Mouse (Mus musculus) MEL (cell line): ENCODE measurements around the gene Iah1.

ENCODE experiments used
- BHLHE40 ChIP-seq: IDR thresholded peaks from 2 replicates; pipeline ENCODE4 v1.6.1; 2012; ENCODE audit warnings: low read depth, mild to moderate bottlenecking, inconsistent platforms, low read length, improper control_type of control experiment, borderline replicate concordance
- CHD2 ChIP-seq: IDR thresholded peaks from 2 replicates; pipeline ENCODE4 v1.6.1; 2011; ENCODE audit warnings: low read length, improper control_type of control experiment
- CTCF ChIP-seq, 3 experiments: IDR thresholded peaks in 2 of 3; conservative IDR thresholded peaks in 1 of 3; 2 replicates each; pipeline ENCODE4 v1.5.1; 2011 to 2012; ENCODE audit warnings: low read length in 3 of 3, low read depth in 2 of 3, mild to moderate bottlenecking in 2 of 3, improper control_type of control experiment in 1 of 3, inconsistent platforms in 1 of 3, mixed read lengths in 1 of 3, moderate library complexity in 1 of 3; ENCODE audit not compliant: control insufficient read depth in 1 of 3, insufficient read depth in 1 of 3, poor library complexity in 1 of 3, severe bottlenecking in 1 of 3
- E2F4 ChIP-seq: IDR thresholded peaks from 2 replicates; pipeline ENCODE4 v1.6.1; 2011; ENCODE audit warnings: low read depth, low read length, improper control_type of control experiment, borderline replicate concordance
- EP300 ChIP-seq, 2 experiments: IDR thresholded peaks; 2 replicates each; pipeline ENCODE4 v1.6.1; 2011; ENCODE audit warnings: improper control_type of control experiment in 2 of 2, low read length in 2 of 2, low read depth in 1 of 2, mild to moderate bottlenecking in 1 of 2
- GABPA ChIP-seq: IDR thresholded peaks from 2 replicates; pipeline ENCODE4 v1.6.1; 2012; ENCODE audit warnings: low read depth, mild to moderate bottlenecking, inconsistent platforms, low read length, improper control_type of control experiment, moderate library complexity
- HCFC1 ChIP-seq: IDR thresholded peaks from 2 replicates; pipeline ENCODE4 v1.6.1; 2012; ENCODE audit warnings: low read depth, mild to moderate bottlenecking, inconsistent platforms, low read length, improper control_type of control experiment, moderate library complexity
- JUND ChIP-seq: IDR thresholded peaks from 2 replicates; pipeline ENCODE4 v1.6.1; 2011; ENCODE audit warnings: low read depth, mild to moderate bottlenecking, improper control_type of control experiment, low read length
- MEF2A ChIP-seq: IDR thresholded peaks from 2 replicates; pipeline ENCODE4 v1.6.1; 2014; ENCODE audit warnings: low read depth, mild to moderate bottlenecking, inconsistent platforms, low read length, improper control_type of control experiment; ENCODE audit not compliant: poor library complexity, insufficient replicate concordance, severe bottlenecking; ENCODE audit errors: extremely low read depth
- POLR2A ChIP-seq, 2 experiments: IDR thresholded peaks; 2 replicates each; pipeline ENCODE4 v1.6.1; 2011 to 2012; ENCODE audit warnings: low read length in 2 of 2, mild to moderate bottlenecking in 2 of 2, control low read depth in 1 of 2, improper control_type of control experiment in 1 of 2, low read depth in 1 of 2, moderate library complexity in 1 of 2; ENCODE audit not compliant: control insufficient read depth in 1 of 2, insufficient read depth in 1 of 2, poor library complexity in 1 of 2
- POLR2AphosphoS5 ChIP-seq: IDR thresholded peaks from 2 replicates; pipeline ENCODE4 v1.6.1; 2012; ENCODE audit warnings: low read depth, borderline replicate concordance, mild to moderate bottlenecking, inconsistent platforms, low read length, moderate library complexity, mixed read lengths
- TCF12 ChIP-seq: IDR thresholded peaks from 2 replicates; pipeline ENCODE4 v1.6.1; 2014; ENCODE audit warnings: low read depth, mild to moderate bottlenecking, inconsistent platforms, low read length, improper control_type of control experiment, moderate library complexity
- UBTF ChIP-seq: IDR thresholded peaks from 2 replicates; pipeline ENCODE4 v1.6.1; 2012; ENCODE audit warnings: low read depth, mild to moderate bottlenecking, inconsistent platforms, low read length, improper control_type of control experiment, moderate library complexity, borderline replicate concordance; ENCODE audit not compliant: insufficient read depth

- TF ChIP-seq POLR2A (IDR thresholded peaks at IDR 0.05; ENCODE audit: control insufficient read depth in 1 of 2, insufficient read depth in 1 of 2, low read depth in 1 of 2, low read length in 2 of 2, poor library complexity in 1 of 2) (no peak), TCF12 (no peak), E2F4 (no peak), EP300 (IDR thresholded peaks at IDR 0.05; ENCODE audit: low read depth in 1 of 2, low read length in 2 of 2) (no peak), POLR2AphosphoS5 (no peak), UBTF (no peak), BHLHE40 (no peak), MEF2A (no peak), CTCF (IDR thresholded peaks at IDR 0.05 in 2 of 3, conservative IDR thresholded peaks at IDR 0.05 in 1 of 3; ENCODE audit: control insufficient read depth in 1 of 3, insufficient read depth in 1 of 3, low read depth in 2 of 3, low read length in 3 of 3, poor library complexity in 1 of 3, severe bottlenecking in 1 of 3) (no peak), GABPA (no peak), CHD2 (no peak), JUND (no peak), HCFC1 (no peak)
These were observed 13.6 kb downstream of the Iah1 start for GRCm38 (mm10) chr12:21329661-21330400.
